Mouse (Mus musculus): ENCODE data around the gene Gria4. TPM values are rescaled to one million over a fixed set of nuclear protein-coding genes. Genes with fewer than 3 reads are reported as not detected.
"Not testable (repeated sequence)": the region's sequence is repeated elsewhere in the genome, so short reads cannot be mapped to it uniquely, and the experiment has no call there.

Gria4 gene
- total RNA-seq (2015): not detected in 2 replicates
- total RNA-seq (2017): not detected in 2 replicates

DNA sequence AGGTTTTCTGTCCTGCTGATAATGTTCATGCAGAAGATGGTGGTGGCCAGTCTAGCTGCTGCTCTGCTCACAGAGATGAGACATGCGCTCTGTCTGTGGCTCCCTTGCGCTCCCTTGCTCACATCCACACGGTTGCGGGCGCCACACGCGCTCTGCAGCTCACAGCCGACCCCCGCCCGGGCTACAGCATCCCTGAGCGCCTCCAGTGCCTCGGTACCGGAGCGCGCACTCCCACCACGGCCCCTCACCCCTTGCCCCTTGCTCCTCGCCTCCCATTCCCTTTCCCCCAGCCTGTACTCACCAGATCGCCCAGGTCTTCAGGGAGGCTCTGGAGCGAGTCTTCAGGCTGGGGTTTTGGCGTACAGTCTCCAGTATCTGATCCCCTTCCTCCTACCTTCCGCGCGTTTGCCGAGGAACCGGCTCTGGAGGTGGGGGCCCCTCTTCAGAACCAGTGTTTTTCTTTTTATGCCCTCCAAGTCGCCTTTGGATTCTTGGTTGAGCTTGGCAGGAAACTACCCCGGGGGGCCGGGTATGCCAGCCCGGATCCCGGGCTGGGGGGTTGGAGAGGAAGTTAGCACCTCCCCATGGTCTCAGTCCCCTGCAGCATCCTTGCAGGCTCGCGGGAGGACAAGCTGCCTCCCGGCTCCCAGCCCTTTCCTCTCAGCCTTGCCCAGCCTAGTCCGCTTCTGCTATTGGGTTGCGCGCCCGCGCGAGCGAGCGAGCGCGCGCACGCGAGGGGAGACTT is at the start of gene Gria4:
Gene Gria4, minus strand, starts transcription at position 691 of the 745 bp plus-strand sequence.
- ATAC-seq (replicated peaks; ENCODE audit: poor library complexity): no peak

DNA sequence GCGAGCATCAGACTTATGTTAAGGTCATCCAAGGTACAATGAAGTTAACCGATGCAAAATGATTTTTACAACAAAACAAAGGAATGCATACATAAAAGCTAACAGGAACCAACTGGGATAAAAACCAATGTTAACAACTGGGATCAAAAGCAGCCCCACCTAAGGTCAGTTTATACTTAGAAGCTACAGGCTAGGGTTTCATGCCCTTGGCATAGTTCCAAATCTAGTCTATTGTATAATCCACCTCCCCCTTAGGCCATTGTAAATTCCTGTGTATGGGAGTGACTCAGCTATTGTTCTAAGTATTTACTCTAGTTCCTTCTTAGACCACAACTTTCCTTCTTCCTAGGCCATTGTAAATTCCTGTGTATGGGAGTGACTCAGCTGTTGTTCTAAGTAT is 14.9 kb upstream of the Gria4 start:
- ATAC-seq (replicated peaks; ENCODE audit: poor library complexity): not testable (repeated sequence)

DNA sequence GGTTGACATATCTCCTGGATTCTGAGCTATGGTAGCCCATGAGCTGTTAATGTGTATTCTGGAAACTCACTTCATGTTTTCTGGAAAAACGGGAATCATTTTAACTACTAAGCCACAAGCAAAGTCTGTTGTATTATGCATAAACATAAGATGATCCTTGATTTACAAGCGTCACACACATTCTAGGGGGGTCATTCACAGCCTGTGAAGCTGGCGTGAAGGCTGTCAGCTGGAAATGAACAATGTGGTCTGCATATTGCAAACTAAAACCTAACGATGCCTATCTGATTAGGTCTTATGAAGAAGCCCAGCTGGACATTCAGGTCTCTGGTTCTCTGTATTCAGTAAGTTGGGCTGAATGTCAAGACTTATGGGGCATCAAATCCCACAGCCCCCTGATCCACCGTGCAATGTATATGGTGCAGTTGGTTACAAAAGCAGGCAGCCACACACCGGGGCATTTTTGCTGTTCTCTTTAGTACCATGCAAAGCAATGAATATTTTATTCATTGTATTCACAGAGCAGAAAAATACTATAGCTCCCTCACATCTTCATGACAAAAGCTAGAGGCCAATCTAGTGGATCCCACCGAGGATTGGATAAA is 7.2 kb upstream of the Gria4 start:
- ATAC-seq (replicated peaks; ENCODE audit: poor library complexity): no peak

DNA sequence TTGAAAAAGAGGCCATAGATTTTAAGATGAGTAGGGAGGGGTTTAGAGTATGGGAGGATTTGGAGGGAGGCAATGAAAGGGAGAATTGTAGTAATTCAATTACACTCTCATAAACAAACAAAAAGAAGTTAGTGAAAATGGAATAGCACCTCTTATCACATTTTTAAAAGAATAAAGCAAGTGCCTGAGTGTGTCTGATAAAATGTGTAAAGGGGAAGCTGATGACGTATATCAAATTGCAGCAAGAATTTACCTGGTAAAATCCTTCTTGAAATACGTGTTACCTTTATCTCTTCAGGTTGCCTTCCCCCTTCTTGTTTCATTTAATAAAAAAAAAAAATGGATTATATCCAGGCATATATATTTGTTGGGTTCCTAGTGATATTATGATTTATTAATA is 1.4 kb upstream of the Gria4 start:
- no peak for ATAC-seq (replicated peaks; ENCODE audit: poor library complexity)

DNA sequence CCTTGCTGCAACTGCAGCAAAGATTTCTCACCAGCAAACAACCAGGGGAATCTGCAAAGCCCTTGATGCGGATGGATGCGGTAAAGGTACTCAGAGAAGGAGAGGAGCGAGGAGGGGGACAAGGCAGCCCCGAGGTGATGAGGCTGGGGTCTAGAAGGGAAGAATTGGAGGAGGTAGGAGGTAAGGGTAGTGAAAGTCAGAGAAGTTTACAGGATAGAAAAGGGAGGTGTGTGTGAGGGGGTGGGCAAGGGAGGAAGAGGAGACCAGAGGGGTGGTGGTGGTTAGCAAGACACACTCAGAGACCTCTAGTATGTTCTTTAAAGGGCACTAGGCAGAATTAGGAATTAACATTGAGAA is 233 bp upstream of the Gria4 start:
- ATAC-seq (replicated peaks; ENCODE audit: poor library complexity): no peak

DNA sequence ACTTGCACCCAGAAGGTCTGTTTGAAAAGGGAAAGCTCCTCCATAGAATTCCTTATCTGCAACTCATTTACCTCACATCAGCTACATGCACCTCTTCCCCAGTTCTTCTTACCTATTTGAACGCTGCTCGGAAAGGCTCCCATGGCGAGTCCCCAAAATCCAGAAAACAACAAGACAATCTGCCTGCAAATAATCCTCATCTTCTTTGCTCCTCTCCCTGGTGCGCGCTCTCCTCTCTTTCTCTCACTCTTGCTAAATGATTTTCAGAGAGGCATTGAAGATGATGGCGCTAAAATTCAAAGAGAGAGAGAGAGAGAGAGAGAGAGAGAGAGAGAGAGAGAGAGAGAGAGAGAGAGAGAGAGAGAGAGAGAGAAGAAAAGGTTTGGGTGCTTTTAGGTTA is 959 bp downstream of the Gria4 start:
- ATAC-seq (replicated peaks; ENCODE audit: poor library complexity): no peak

DNA sequence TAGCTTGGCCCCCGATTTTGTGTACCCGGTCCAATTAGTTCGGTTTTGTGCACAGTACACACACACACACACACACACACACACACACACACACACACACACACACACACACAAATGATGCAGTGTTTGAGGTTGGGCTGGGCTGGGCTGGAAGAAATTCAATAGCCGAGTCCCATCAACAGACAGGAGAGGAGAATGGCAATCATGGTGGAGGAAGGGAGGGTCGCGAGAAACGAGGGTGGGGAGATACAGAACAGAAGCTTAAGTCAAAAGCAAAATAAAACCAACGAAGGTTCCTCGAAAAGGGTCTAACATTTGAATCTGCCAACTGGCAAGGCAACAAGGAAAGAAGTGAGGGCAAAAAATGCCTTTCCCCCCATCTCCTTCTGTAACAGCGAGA is 1.6 kb downstream of the Gria4 start:
- ATAC-seq (replicated peaks; ENCODE audit: poor library complexity): no peak

DNA sequence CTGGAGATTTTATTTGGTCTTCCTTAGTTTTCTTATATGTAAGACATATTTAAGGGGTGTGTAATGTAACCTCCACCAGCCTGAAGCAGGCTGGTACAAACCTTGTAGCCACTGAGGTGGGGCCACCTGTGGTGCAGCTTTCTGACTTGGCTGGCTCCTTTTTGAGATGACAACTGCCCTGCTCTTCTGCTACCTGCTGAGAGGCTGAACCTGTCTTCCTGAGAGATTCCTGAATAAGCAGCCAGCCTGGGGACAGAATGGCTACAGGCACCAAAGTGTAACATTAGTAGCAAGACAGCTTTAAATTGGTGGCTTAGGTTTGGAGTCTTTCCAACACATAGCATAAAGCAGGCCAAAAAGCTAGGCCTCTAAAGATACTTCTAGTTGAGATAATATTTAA is 46.6 kb downstream of the Gria4 start:
- not testable (repeated sequence) for ATAC-seq (replicated peaks; ENCODE audit: poor library complexity)

DNA sequence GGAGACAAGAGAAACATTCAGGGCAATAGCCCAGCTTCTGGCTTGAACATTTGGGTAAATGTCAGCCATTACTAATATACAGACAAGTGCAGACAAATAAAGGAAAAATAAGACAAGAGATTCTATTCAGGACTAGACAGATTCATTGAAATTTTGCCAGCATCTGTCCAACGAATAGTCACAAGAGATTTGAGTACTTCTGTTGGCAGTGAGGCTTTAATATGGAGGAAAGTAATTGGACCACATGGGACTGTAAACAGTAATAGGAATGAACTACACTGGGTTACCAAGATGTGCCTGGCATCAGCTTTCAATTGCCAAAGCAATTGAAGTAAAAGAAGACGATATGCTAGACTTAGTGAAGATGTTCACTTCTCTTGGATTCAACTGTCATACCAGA is 81.9 kb downstream of the Gria4 start:
- ATAC-seq (replicated peaks; ENCODE audit: poor library complexity): no peak

DNA sequence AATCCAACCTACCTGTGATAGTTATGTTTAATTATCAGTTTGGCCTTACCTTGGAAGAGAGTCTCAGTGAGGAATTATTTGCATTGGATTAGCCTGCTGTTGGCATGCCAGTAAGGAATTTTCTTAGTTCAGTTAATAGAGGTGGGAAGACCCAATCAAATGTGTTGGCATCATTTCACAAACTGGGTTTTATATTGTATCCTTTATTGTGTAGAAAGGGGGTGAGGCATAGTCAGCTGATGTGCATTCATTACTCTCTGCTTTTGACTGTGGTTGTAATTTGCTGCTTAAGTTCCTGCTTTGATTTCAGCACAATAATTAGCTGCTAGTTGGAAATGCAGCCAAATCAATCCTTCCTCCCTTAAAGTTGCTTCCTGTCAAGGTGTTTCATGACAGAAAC is 83.7 kb downstream of the Gria4 start:
- ATAC-seq (replicated peaks; ENCODE audit: poor library complexity): no peak

DNA sequence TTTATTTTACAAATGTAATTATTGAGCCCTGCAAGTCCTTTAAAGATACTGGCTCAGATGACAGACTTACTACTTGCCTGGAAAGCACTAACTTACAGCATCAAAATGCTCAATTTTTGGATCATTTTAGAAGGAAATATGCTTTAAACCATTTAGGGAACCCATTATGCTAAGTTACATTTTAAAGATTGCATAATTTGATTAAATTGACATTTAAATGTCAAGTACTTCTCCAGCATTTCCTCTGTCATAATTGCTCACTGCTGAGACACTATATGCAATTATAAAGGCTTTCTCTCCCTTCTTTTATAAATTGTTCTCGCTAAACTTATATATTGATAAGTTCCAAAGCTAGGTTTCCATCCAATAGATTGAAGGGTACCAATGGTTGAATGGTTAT is 108.9 kb downstream of the Gria4 start:
- no peak for ATAC-seq (replicated peaks; ENCODE audit: poor library complexity)

DNA sequence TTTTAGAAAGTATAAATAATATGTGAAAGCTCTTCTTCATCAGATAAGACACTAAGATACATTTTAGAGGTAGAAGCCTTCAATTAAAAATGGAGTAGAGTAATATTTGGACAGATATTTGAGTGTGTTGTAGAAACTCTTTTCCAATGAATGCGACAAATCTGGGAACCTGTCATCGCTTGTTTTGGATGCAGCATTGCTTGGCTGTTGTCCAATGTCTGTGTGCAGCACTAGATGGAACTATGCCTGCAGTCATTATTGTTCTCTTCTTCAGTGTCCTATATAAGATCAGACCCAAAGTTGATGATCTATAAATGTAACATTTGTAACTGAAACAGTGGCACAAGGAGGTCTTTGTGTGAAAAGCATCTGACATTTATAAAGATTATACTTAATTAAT is 115.8 kb downstream of the Gria4 start:
- ATAC-seq (replicated peaks; ENCODE audit: poor library complexity): no peak

DNA sequence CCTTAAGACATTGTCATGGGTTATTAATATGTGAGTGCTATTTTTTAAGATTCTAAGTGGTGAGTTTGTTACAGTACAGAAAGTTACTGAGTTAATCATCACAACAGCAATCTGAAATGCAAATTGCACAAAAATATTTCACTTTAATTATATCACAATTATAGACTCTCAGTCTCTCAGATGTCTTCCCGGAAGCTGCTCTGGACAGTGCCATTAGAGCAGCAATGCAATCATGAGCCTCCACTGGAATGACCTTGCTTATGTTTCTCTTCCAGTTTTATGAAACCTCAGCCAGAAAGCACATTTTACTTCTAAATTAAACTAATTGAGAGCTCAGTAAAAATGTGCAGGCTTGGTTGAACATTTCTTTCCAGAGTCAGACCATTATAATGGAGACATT is 116.9 kb downstream of the Gria4 start:
- no peak for ATAC-seq (replicated peaks; ENCODE audit: poor library complexity)

DNA sequence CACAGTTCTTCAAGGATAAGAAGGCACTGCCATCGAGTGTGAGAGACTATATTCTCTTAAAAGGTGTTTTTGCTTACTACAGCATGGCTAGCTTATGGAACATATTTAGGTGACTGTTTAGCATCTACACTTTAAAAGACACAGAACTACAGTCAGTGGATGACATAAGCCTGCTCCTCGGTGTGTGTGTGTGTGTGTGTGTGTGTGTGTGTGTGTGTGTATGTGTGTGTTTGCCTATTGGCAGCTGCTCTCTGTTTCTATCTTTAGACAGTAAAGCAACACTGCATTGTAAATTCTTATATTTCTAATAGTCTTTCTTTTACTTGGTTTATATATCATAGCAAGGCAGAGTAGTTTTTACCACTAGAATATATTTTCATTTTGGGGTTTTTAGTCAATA is 130.3 kb downstream of the Gria4 start:
- no peak for ATAC-seq (replicated peaks; ENCODE audit: poor library complexity)

DNA sequence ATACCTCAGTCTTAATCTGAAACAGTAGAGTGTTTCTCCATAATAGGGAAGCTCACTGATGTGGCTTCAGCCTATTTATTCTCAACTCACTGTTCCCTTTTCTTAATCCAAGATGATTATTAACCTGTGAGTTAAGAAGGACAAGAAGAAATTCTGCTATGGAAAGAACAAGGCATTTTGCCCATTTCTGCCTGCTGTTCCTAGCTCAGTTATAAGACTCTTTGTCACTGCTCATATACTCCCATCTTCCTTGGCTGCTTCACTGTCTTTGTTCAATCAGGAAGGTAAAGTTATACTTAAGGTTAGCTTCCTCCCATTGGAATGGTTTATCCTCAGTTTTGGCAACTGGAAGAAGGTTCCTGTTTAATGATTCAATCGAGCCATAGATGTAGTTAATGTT is 133.6 kb downstream of the Gria4 start:
- ATAC-seq (replicated peaks; ENCODE audit: poor library complexity): no peak

DNA sequence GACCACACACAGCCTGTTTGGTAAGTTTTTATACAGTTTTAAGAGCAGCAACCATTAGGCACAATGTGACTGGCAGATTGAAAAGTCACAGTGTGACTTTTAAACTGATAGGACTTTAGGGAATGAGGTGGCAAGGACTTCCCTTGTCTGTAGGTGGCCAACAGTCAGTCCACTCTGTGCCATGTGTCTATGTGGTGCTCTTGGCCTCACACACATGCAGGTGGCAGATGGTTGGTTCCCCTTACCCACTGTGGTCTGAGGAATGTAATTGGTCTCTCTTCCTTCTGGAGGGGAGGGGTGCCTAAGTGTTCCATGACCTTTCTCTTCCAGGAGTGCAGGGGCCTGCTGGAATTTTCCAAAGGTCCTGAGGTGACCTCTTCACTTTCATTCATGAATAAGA is 137.1 kb downstream of the Gria4 start:
- no peak for ATAC-seq (replicated peaks; ENCODE audit: poor library complexity)

DNA sequence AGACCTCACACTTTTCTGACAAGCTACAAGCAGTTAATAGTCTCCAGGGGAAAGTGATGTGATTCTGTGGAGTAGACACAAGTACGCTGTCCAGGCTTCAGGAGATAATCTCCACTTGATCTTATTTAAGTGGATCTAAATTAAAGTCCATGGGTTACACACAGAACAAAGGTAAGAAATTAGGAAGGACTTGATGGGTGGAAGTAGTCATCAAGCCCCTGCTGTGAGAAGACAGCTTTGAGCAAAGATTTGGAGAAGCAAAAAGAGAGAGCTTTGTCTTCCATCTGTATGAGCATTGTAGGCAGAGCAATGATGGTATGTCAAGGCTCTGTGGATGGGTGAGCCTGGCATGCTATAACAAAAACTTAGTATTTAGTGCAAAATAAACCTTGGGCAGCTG is 141.7 kb downstream of the Gria4 start:
- no peak for ATAC-seq (replicated peaks; ENCODE audit: poor library complexity)

DNA sequence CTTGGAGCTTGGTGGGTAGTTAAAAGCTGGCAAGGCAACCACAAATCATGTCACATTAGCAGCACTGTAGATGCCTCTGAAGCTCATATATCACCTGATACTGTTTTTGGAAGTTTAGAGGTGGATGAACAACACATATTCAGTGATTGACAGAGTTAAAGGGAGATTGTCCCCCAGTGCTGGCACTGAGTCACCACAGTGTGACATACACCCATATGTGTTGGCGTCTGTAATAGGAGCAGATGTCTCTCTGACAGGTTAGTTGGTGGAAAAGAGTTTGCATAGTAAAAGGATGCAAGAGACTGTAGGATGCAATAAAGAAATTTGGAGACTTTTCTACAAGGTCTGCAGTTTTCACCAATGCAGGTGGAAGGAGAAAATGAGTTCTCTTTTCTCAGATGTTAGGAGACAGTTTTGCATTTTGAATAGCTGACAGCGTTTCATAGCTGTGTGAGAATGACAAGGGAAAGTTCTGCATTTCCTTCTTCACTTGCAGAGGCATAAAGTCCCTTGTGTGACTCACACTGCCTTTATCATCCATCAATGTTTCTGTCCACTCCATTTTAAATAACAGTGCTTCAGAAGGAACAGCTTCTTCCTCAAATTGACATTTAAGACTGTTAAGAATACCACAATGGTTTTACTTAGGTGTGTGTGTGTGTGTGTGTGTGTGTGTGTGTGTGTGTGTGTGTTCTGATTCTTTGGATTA is 156.7 kb downstream of the Gria4 start:
- ATAC-seq (replicated peaks; ENCODE audit: poor library complexity): no peak

DNA sequence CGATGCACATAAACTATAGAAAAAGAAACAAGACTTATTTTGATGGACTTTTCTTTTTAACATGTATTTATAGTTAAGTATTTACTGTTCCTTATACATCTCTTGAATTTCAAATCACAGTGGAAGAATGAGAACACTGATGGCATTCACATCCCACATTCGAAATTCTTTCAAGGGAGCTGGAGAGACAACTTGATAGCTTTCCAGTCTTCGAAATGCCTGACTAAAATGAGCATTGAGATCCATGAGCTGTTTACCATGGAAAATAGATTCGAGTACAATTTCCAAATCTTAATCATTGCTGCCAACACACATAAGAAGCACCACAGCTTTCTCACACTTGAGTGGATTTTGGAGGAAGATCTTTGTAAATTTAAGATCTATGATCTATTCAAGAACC is 164.1 kb downstream of the Gria4 start:
- ATAC-seq (replicated peaks; ENCODE audit: poor library complexity): no peak

DNA sequence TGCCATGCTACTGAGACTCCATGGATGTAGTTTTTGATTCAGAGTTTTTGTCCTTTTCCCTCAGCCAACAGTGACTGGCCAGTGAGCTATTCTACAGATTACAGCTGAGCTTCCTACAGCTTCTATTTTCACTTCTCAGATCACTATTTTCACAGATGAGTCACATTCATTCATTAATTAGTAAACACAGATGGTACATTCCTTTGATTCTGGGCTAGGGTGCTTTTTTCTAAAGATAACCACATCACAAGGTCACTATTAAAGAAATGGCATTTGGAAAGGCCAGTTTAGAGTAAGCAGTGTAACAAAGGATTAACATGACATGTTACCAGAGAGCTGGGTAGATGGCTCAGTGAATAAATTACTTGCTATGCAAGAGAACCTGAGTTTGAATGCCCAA is 180.7 kb downstream of the Gria4 start:
- no peak for ATAC-seq (replicated peaks; ENCODE audit: poor library complexity)

DNA sequence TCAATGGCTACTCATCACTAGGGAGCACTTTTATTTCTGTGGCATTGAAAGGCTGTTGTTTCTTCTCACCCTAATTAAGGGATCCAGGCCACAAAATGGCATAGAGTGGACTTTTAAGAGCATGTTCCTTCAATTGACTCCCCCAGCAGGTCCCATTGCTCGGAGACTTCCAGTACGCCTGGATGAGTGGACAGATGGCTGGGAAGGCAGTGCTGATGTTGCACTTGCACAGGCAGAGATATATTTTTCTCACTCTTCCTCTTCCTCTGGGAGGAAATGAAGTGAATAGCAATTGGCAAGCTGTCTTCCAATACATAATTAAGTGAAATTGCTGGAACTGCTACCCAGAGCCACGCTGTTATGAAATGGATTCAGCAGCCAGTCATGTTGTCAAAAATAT is 190.7 kb downstream of the Gria4 start:
- no peak for ATAC-seq (replicated peaks; ENCODE audit: poor library complexity)

DNA sequence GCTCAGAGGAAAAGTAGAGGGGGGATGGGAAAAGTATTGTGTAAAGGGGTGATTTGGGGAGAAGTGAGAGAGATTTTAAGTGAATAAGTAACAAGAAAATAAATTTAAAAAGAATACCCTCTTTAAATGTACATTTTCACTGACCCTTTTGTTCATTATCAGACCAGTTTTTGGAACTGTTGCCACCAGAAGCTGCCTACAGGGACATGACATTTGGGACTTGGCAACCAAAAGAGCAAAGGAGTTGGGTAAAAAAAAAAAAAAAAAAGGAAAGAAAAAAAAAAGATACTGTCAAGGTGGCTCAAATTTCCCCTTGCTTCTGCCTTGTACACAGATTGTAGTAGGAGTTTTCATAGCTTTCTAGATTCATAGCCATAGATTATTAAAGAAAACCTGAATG is 191.8 kb downstream of the Gria4 start:
- no peak for ATAC-seq (replicated peaks; ENCODE audit: poor library complexity)

All from megakaryocyte progenitor cell, adult 5-6 weeks (primary cell).